Comparison of ENCODE assay signal across 11 mouse cellular contexts in genomic region chr6:100720882-100721721, GRCm38 (mm10). TPM values are rescaled to one million over a fixed set of nuclear protein-coding genes. Genes with fewer than 3 reads are reported as not detected.
DNase-seq lines count a peak whose midpoint lies in the region; ATAC-seq lines count a peak whose summit lies in the region.
"Had no signal": no experiment of that assay in that cellular context is flagged by ENCODE, and none has a peak within 500 bp of the region (broad histone marks: within the 10 kb centered on the region; RNA-seq: fewer than 3 reads in every experiment).

No protein-coding gene starts in this region.

- no peak overlapping the region for H3K4me3 ChIP-seq in heart, embryonic 14.5 days (ENCODE audit: control insufficient read depth in 1 of 2, insufficient read depth in 1 of 2, low read depth in 1 of 2, low read length in 2 of 2)
- H3K4me3 ChIP-seq in limb, embryonic 12.5 days (replicated peaks): no peak overlapping the region
- H3K4me3 ChIP-seq in limb, embryonic 10.5 days: no peak overlapping the region
- no peak overlapping the region for H3K4me3 ChIP-seq in embryonic facial prominence, embryonic 13.5 days
- no peak overlapping the region for H3K4me3 ChIP-seq in limb, embryonic 13.5 days
- H3K4me3 ChIP-seq: megakaryocyte, embryonic 14.5 days had no signal

- H3K9me3 ChIP-seq in heart, embryonic 14.5 days (ENCODE audit: control insufficient read depth, low read length): no peaks in the 10 kb centered on the region
- H3K9me3 ChIP-seq in limb, embryonic 12.5 days: no peaks in the 10 kb centered on the region
- no peaks in the 10 kb centered on the region for H3K9me3 ChIP-seq in limb, embryonic 10.5 days (replicated peaks)
- no peaks in the 10 kb centered on the region for H3K9me3 ChIP-seq in embryonic facial prominence, embryonic 13.5 days
- no peaks in the 10 kb centered on the region for H3K9me3 ChIP-seq in limb, embryonic 13.5 days
- H3K9me3 ChIP-seq: megakaryocyte, embryonic 14.5 days had no signal

- H3K27me3 ChIP-seq in heart, embryonic 14.5 days (ENCODE audit: control insufficient read depth, insufficient read depth, low read length): no peaks in the 10 kb centered on the region
- peaks cover 3% of the 10 kb centered on the region for H3K27me3 ChIP-seq in limb, embryonic 12.5 days
- H3K27me3 ChIP-seq in limb, embryonic 10.5 days (ENCODE audit: low read depth, poor library complexity, severe bottlenecking): no peaks in the 10 kb centered on the region
- no peaks in the 10 kb centered on the region for H3K27me3 ChIP-seq in embryonic facial prominence, embryonic 13.5 days
- no peaks in the 10 kb centered on the region for H3K27me3 ChIP-seq in limb, embryonic 13.5 days

- ATAC-seq in heart, embryonic 14.5 days (ENCODE audit: insufficient number of reproducible peaks, insufficient read depth, low FRiP score, low read depth): no peak
- ATAC-seq in limb, embryonic 12.5 days (ENCODE audit: insufficient number of reproducible peaks, insufficient read depth, low FRiP score, low TSS enrichment, low read depth): no peak
- no peak for ATAC-seq in embryonic facial prominence, embryonic 13.5 days (ENCODE audit: insufficient number of reproducible peaks, insufficient read depth, low FRiP score, low TSS enrichment, low read depth)
- no peak for ATAC-seq in limb, embryonic 13.5 days (ENCODE audit: low FRiP score, low read depth)

- WGBS in heart, embryonic 14.5 days: 16% methylated on average over 17 of the region's 17 CpGs
- 50% methylated on average over 17 of the region's 17 CpGs for WGBS in limb, embryonic 12.5 days
- WGBS in limb, embryonic 10.5 days: 52% methylated on average over 17 of the region's 17 CpGs
- WGBS in embryonic facial prominence, embryonic 13.5 days: 41% methylated on average over 17 of the region's 17 CpGs
- WGBS in limb, embryonic 13.5 days: 47% methylated on average over 17 of the region's 17 CpGs

- no peak overlapping the region for H3K27ac ChIP-seq in heart, embryonic 14.5 days (replicated peaks in 1 of 2; ENCODE audit: control insufficient read depth in 1 of 2, insufficient read depth in 1 of 2, low read depth in 2 of 2, low read length in 2 of 2)
- H3K27ac ChIP-seq in limb, embryonic 12.5 days: peak overlapping the region; percentile 26; the same call in 1 of the 2 replicates
- H3K27ac ChIP-seq in limb, embryonic 10.5 days: no peak overlapping the region; the same call in 1 of the 2 replicates
- H3K27ac ChIP-seq in embryonic facial prominence, embryonic 13.5 days: peak overlapping the region; percentile 57
- H3K27ac ChIP-seq in limb, embryonic 13.5 days: peak overlapping the region; percentile 6; the same call in 1 of the 2 replicates

- peaks cover 0 to 4% of the 10 kb centered on the region in 2 experiments; a peak in 2 of 4 replicates for H3K4me1 ChIP-seq in heart, embryonic 14.5 days (ENCODE audit: control insufficient read depth in 2 of 2, insufficient read depth in 2 of 2, low read length in 2 of 2)
- peaks cover 28% of the 10 kb centered on the region for H3K4me1 ChIP-seq in limb, embryonic 12.5 days (replicated peaks)
- peaks cover 38% of the 10 kb centered on the region for H3K4me1 ChIP-seq in limb, embryonic 10.5 days
- H3K4me1 ChIP-seq in embryonic facial prominence, embryonic 13.5 days: peaks cover 59% of the 10 kb centered on the region
- H3K4me1 ChIP-seq in limb, embryonic 13.5 days: peaks cover 37% of the 10 kb centered on the region

- H3K36me3 ChIP-seq in heart, embryonic 14.5 days (ENCODE audit: control insufficient read depth, insufficient read depth, low read length): no peaks in the 10 kb centered on the region
- 0 out of 2 replicates have a peak, but pooled peaks cover 4% of the 10 kb centered on the region for H3K36me3 ChIP-seq in limb, embryonic 12.5 days
- H3K36me3 ChIP-seq in limb, embryonic 10.5 days: no peaks in the 10 kb centered on the region
- peaks cover 11% of the 10 kb centered on the region; the same call in 1 of the 2 replicates for H3K36me3 ChIP-seq in embryonic facial prominence, embryonic 13.5 days
- H3K36me3 ChIP-seq in limb, embryonic 13.5 days: peaks cover 5% of the 10 kb centered on the region; the same call in 1 of the 2 replicates

- H3K9ac ChIP-seq in heart, embryonic 14.5 days (ENCODE audit: low read length): no peak overlapping the region
- H3K9ac ChIP-seq in limb, embryonic 12.5 days (replicated peaks): no peak overlapping the region
- no peak overlapping the region for H3K9ac ChIP-seq in embryonic facial prominence, embryonic 13.5 days
- no peak overlapping the region for H3K9ac ChIP-seq in limb, embryonic 13.5 days

- peak overlapping the region; percentile 26; the same call in 1 of the 2 replicates for H3K4me2 ChIP-seq in heart, embryonic 14.5 days (ENCODE audit: low read length)
- no peak overlapping the region for H3K4me2 ChIP-seq in limb, embryonic 12.5 days
- H3K4me2 ChIP-seq in embryonic facial prominence, embryonic 13.5 days: no peak overlapping the region
- H3K4me2 ChIP-seq in limb, embryonic 13.5 days (replicated peaks): no peak overlapping the region

- no peak for DNase-seq in heart, adult 9 months (ENCODE audit: low spot score in 2 of 2)
- no peak for DNase-seq in limb, embryonic 10.5 days (ENCODE audit: low spot score)
- DNase-seq in cerebellum, adult 9-10 months: no peak
- DNase-seq in adrenal gland, adult 8-10 months: no peak
- DNase-seq: thymus, postnatal 4 days had no signal

RNA-seq across cellular contexts. Expression of gene Gxylt2, which starts 16.6 kb away (rescaled TPM):
- polyA plus RNA-seq in heart, embryonic 14.5 days (2014; fragmentation: Nextera tagmentation; extraction: Ambion mirVana): 3.4 and 4.2 TPM in 2 replicates
- 10.9 and 12.5 TPM in 2 replicates for polyA plus RNA-seq in limb, embryonic 12.5 days (2016; fragmentation: Nextera tagmentation; extraction: Ambion mirVana)
- 2.4 and 4.4 TPM in 2 replicates for polyA plus RNA-seq in limb, embryonic 10.5 days (2016; fragmentation: Nextera tagmentation; extraction: Ambion mirVana)
- 33.2 and 39.5 TPM in 2 replicates for polyA plus RNA-seq in embryonic facial prominence, embryonic 13.5 days (2015; fragmentation: Nextera tagmentation; extraction: Ambion mirVana)
- polyA plus RNA-seq in limb, embryonic 13.5 days (2015; fragmentation: Nextera tagmentation; extraction: Ambion mirVana): 21.2 and 23.5 TPM in 2 replicates
- total RNA-seq in adrenal gland, adult 8-10 months (2022): under 1 TPM; 0.18 to 0.90 (median 0.61) TPM
- polyA plus RNA-seq: liver, adult 2 months had no signal

RNA-seq across cellular contexts. Expression of gene Shq1, which starts 50.1 kb away (rescaled TPM):
- 8.5 TPM in 2 replicates for polyA plus RNA-seq in heart, embryonic 14.5 days (2014; fragmentation: Nextera tagmentation; extraction: Ambion mirVana)
- polyA plus RNA-seq in limb, embryonic 12.5 days (2016; fragmentation: Nextera tagmentation; extraction: Ambion mirVana): 19.3 and 20.1 TPM in 2 replicates
- 21.8 and 22.9 TPM in 2 replicates for polyA plus RNA-seq in limb, embryonic 10.5 days (2016; fragmentation: Nextera tagmentation; extraction: Ambion mirVana)
- polyA plus RNA-seq in embryonic facial prominence, embryonic 13.5 days (2015; fragmentation: Nextera tagmentation; extraction: Ambion mirVana): 13.7 and 15.6 TPM in 2 replicates
- 17.5 and 18.6 TPM in 2 replicates for polyA plus RNA-seq in limb, embryonic 13.5 days (2015; fragmentation: Nextera tagmentation; extraction: Ambion mirVana)
- 10 to 100 TPM; 10.6 to 16.3 (median 13.1) TPM for total RNA-seq in adrenal gland, adult 8-10 months (2022)

Comparison
In these comparisons a context has a peak if more than half of its experiments do, and no peak if none do; other contexts are left out.
1. H3K27ac ChIP-seq: peak in limb, embryonic 12.5 days (single experiment), embryonic facial prominence, embryonic 13.5 days (single experiment) and limb, embryonic 13.5 days (single experiment); none in heart, embryonic 14.5 days (0 of 2) and limb, embryonic 10.5 days (single experiment).